Mouse (Mus musculus) liver, embryonic 15.5 days (tissue): Measurements from ENCODE around the gene Gpsm2. TPM values are rescaled to one million over a fixed set of nuclear protein-coding genes. Genes with fewer than 3 reads are reported as not detected.
"Not testable (repeated sequence)": the region's sequence is repeated elsewhere in the genome, so short reads cannot be mapped to it uniquely, and the experiment has no call there.

ENCODE experiments used
- ATAC-seq: fragments of 200-750 bp; cut with Nextera tagmentation; 2 replicates; pipeline ENCODE4 v1.8.0; 2017; ENCODE audit warnings: moderate number of reproducible peaks, mild to moderate bottlenecking, moderate library complexity; ENCODE audit not compliant: insufficient read depth
- H3K27ac ChIP-seq: fragments of 300-500 bp; sonication (generic); replicated peaks from 2 replicates; pipeline ENCODE4 v1.5.1; 2015; ENCODE audit warnings: mild to moderate bottlenecking, inconsistent platforms
- H3K27me3 ChIP-seq: fragments of 300-500 bp; sonication (generic); 2 replicates; pipeline ENCODE4 v1.6.1; 2015; ENCODE audit warnings: mild to moderate bottlenecking, inconsistent platforms
- H3K36me3 ChIP-seq: fragments of 300-500 bp; sonication (generic); replicated peaks from 2 replicates; pipeline ENCODE4 v1.6.1; 2015; ENCODE audit warnings: moderate library complexity, mild to moderate bottlenecking, inconsistent platforms
- H3K4me1 ChIP-seq: fragments of 300-500 bp; sonication (generic); replicated peaks from 2 replicates; pipeline ENCODE4 v1.6.1; 2015; ENCODE audit warnings: inconsistent platforms
- H3K4me2 ChIP-seq: fragments of 300-500 bp; sonication (generic); 2 replicates; pipeline ENCODE4 v1.6.1; 2015; ENCODE audit warnings: moderate library complexity, mild to moderate bottlenecking, inconsistent platforms
- H3K4me3 ChIP-seq: fragments of 300-500 bp; sonication (generic); replicated peaks from 2 replicates; pipeline ENCODE4 v1.5.1; 2015; ENCODE audit warnings: mild to moderate bottlenecking, inconsistent platforms
- H3K9ac ChIP-seq: fragments of 300-500 bp; sonication (generic); 2 replicates; pipeline ENCODE4 v1.6.1; 2015; ENCODE audit warnings: moderate library complexity, mild to moderate bottlenecking, inconsistent platforms
- H3K9me3 ChIP-seq: fragments of 300-500 bp; sonication (generic); replicated peaks from 2 replicates; pipeline ENCODE4 v1.6.1; 2016; ENCODE audit warnings: inconsistent platforms
- WGBS: fragments of 180-500 bp; shearing (Covaris S2); methylation state at CpG from one replicate; pipeline ENCODE4 v1.1.7; 2015; ENCODE audit warnings: mixed read lengths; ENCODE audit not compliant: insufficient replicate concordance; 5-methylcytosine and 5-hydroxymethylcytosine counted together
- polyA plus RNA-seq: library from polyadenylated mRNA; unstranded; fragments of >200 nt; fragmentation: Nextera tagmentation; extraction: Ambion mirVana; gene quantifications from 2 replicates; pipeline ENCODE4 v1.2.1, GENCODE M21; 2015

Gene Gpsm2
- polyA plus RNA-seq, 1 experiment from 2014 or later: 45.7 TPM

DNA sequence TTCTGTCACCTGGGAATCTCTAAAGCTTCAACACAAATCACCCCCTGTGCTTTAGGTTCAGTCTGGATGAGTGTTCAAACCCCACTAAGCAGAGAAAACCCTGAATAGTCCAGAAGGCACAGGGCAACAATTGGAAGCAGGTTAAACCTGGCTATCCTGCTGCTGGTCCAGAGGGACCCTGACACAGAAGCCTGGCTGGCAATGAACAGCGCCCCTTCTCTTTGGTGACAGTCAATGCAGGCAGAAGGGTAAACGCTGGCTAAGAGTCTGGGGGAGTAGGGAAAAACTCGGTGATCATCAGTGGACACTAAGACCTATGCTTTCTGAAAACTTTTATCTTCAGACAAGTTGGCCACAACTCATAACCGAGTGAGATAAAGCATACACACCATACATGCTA, 22.3 kb downstream of the Gpsm2 start:
- no peak overlapping the region for H3K27ac ChIP-seq
- no peaks in the 10 kb centered on the region for H3K27me3 ChIP-seq
- H3K4me3 ChIP-seq: no peak overlapping the region
- H3K4me1 ChIP-seq: peaks cover 8% of the 10 kb centered on the region; the same call in 1 of the 2 replicates
- H3K4me2 ChIP-seq: no peak overlapping the region
- 78% methylated on average over 4 of the region's 4 CpGs for WGBS
- ATAC-seq: no peak
- H3K9ac ChIP-seq: no peak overlapping the region
- no peaks in the 10 kb centered on the region for H3K9me3 ChIP-seq
- peaks cover 90% of the 10 kb centered on the region for H3K36me3 ChIP-seq

DNA sequence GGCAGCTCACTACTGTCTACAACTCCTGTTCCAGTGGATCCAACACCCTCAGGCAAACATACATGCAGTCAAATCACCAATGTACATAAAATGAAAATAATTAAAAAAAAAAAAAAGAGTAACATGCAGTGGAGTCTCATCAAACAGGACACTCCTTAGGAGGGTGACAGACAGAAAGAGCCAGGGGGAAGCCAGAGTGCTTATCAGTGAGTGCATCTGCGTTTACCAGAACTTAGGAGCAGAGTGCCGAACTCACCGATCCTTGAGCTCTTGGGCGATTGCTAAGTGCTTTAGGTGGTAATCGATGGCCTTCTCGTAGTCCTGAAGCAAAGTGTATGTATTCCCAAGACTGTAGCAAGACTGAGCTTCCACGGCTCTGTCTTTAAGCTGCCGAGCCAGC, 23.4 kb downstream of the Gpsm2 start:
- Histone ChIP-seq H3K27ac (no peak overlapping the region), H3K9ac (no peak overlapping the region), H3K4me1 (peaks cover 8% of the 10 kb centered on the region; the same call in 1 of the 2 replicates), H3K4me3 (no peak overlapping the region), H3K27me3 (no peaks in the 10 kb centered on the region), H3K36me3 (peaks cover 97% of the 10 kb centered on the region), H3K4me2 (no peak overlapping the region), H3K9me3 (no peaks in the 10 kb centered on the region)
- ATAC-seq: no peak
- 72% methylated on average over 8 of the region's 8 CpGs for WGBS

DNA sequence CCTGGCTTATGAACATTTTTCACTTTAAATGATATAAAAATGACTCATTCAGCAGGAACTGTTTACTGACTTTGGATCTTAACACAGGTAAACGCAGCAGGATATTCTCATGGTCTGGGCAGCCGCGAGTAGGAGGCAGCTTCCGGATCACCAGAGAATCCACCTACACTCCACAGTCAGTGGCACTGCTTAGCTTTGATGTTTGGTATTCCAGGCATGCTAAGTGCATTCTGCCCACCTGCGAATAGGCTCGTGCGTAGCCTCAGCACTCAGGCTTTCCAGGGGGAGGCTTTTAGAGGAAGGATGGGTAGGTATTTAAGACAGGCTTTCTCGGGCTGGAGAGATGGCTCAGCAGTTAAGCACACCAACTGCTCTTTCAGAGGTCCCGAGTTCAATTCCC, 27.8 kb downstream of the Gpsm2 start:
- no peak for ATAC-seq
- Histone ChIP-seq H3K27ac (no peak overlapping the region), H3K9ac (no peak overlapping the region), H3K27me3 (no peaks in the 10 kb centered on the region), H3K4me3 (no peak overlapping the region), H3K4me1 (peaks cover 8% of the 10 kb centered on the region; the same call in 1 of the 2 replicates), H3K4me2 (no peak overlapping the region), H3K36me3 (peaks cover 75% of the 10 kb centered on the region), H3K9me3 (no peaks in the 10 kb centered on the region)
- 83% methylated on average over 9 of the region's 9 CpGs for WGBS

DNA sequence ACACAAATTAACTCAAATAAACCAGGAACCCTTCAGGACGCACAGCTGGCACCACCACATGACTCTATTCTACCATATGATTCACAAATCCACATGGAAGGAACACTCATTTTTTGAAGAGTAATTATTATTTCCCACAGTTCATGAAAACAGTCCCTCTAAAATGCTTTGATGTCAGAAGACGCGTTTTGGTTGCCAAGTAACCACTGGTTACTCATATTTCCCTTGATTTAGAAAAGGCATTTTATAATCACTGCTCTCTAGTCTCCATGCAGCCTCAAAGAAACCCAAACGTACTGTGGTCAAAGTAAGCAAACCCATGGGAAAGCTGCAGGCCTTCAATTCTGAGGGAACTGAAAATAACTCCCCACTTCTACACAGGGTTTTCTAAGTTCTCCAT, 32.1 kb downstream of the Gpsm2 start:
- H3K4me3 ChIP-seq: no peak overlapping the region
- 84% methylated on average over 4 of the region's 4 CpGs for WGBS
- no peak for ATAC-seq
- no peak overlapping the region for H3K9ac ChIP-seq
- no peaks in the 10 kb centered on the region for H3K9me3 ChIP-seq
- H3K4me2 ChIP-seq: no peak overlapping the region
- peaks cover 76% of the 10 kb centered on the region for H3K36me3 ChIP-seq
- H3K4me1 ChIP-seq: no peaks in the 10 kb centered on the region
- H3K27ac ChIP-seq: no peak overlapping the region
- H3K27me3 ChIP-seq: no peaks in the 10 kb centered on the region

DNA sequence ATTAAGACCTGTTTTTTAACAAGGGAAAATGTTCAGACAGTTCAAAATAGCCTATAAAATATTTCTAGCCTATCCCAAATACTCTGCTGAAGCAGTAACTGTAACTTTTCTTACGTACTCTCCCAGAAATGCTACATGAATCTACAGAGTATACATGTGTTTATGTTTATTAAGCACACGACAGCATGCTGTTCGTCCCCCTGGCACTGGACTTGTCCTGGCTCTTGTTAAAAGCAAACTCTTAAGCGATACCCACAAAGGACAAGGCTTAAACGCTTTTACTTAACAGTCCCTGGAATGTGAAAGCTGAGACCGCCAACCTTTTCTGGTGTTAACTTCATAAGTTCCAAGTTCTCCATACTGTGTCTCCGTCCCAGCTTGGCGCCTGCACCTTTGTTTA, 32.7 kb downstream of the Gpsm2 start:
- H3K27ac ChIP-seq: no peak overlapping the region
- no peak for ATAC-seq
- H3K36me3 ChIP-seq: peaks cover 74% of the 10 kb centered on the region

DNA sequence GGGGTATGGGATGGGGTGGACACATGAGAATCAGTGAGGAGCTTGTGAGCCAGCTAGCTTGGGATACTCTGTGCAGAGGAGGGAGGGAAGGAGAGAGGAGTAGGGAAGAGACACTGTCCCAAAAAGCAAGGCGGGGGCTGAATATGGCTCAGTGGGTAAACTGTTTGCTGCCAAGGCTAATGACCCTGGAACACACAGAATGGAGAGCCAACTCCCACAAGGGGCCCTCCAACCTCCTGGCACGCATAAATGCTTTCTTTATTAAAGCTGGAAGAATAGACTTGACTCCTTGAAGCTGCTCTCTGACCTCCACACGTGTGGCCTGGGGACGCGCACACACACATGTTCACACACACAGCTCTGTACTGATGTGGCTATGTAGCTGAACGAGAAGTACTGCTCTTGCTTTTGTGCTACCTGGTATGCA, 33.1 kb downstream of the Gpsm2 start:
- Histone ChIP-seq H3K9ac (no peak overlapping the region), H3K9me3 (no peaks in the 10 kb centered on the region), H3K4me3 (no peak overlapping the region), H3K4me1 (no peaks in the 10 kb centered on the region), H3K36me3 (peaks cover 74% of the 10 kb centered on the region), H3K27ac (no peak overlapping the region), H3K27me3 (no peaks in the 10 kb centered on the region), H3K4me2 (no peak overlapping the region)
- ATAC-seq: no peak
- 92% methylated on average over 6 of the region's 6 CpGs for WGBS

More for the DNA sequence above, 32.7 kb downstream of the Gpsm2 start:
- H3K4me1 ChIP-seq: no peaks in the 10 kb centered on the region
- H3K4me3 ChIP-seq: no peak overlapping the region
- no peak overlapping the region for H3K9ac ChIP-seq
- WGBS: 90% methylated on average over 8 of the region's 8 CpGs
- H3K4me2 ChIP-seq: no peak overlapping the region
- H3K9me3 ChIP-seq: no peaks in the 10 kb centered on the region
- H3K27me3 ChIP-seq: no peaks in the 10 kb centered on the region

DNA sequence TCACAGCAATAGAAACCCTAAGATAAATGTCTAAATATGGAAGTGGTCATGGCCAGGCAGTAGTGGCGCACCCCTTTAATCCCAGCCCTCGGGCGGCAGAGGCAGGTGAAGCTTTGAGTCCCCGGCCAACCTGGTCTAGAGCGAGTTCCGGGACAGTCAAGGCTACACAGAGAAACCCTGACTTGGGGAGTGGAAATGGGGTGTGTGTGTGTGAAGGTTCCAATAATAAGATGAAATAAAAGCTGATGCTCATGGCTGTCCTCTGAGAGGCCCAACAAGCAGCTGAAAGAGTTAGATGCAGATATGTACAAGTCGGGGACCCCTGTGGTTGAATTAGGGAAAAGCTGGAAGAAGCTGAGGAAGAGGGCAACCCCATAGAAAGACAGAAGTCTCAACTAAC, 36.4 kb downstream of the Gpsm2 start:
- Histone ChIP-seq H3K9me3 (no peaks in the 10 kb centered on the region), H3K9ac (no peak overlapping the region), H3K27ac (no peak overlapping the region), H3K4me2 (no peak overlapping the region), H3K4me3 (no peak overlapping the region), H3K4me1 (no peaks in the 10 kb centered on the region), H3K27me3 (no peaks in the 10 kb centered on the region), H3K36me3 (peaks cover 95% of the 10 kb centered on the region)
- ATAC-seq: no peak
- 93% methylated on average over 7 of the region's 7 CpGs for WGBS

DNA sequence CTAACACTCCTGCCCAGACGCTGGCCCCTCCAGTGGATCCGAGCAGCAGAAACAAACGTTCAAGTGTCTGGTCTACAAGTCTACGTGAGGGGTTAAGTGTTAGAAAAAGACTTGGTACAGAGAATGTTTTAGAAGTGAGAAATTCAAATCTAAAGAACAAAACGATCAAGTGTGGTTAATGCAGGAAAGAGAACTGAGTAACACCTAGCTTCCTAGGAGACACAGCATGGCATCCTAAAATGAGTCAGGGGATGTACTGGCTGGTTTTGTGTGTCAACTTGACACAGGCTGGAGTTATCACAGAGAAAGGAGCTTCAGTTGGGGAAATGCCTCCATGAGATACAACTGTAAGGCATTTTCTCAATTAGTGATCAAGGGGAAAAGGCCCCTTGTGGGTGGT, 38.5 kb downstream of the Gpsm2 start:
- H3K9ac ChIP-seq, H3K27me3 ChIP-seq, ATAC-seq, H3K27ac ChIP-seq, H3K4me3 ChIP-seq, H3K9me3 ChIP-seq, H3K4me2 ChIP-seq, H3K4me1 ChIP-seq: not testable (repeated sequence)
- WGBS: 82% methylated on average over 5 of the region's 5 CpGs
- H3K36me3 ChIP-seq: peaks cover 96% of the 10 kb centered on the region

DNA sequence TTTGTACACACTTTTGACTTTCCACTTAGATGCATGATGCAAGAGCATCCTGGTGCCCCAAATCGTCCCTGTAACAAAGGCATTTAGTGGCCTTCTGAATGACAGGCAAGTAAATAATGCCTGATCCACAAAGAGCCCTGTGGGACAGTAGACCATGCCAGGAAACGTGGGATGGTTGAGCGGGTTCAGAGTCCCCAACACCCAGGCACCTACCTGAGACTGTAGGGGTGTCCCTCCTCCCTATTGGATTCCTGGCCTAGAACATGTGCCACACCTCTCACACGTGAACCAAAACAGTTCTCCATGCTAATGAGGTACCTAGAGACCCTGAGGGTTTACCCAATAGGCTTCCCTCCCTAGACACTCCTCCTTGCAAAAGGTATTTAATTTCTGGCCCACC, 41.1 kb downstream of the Gpsm2 start:
- Histone ChIP-seq H3K9me3 (no peaks in the 10 kb centered on the region), H3K4me1 (no peaks in the 10 kb centered on the region), H3K36me3 (peaks cover 98% of the 10 kb centered on the region), H3K4me2 (no peak overlapping the region), H3K9ac (no peak overlapping the region), H3K27me3 (no peaks in the 10 kb centered on the region), H3K4me3 (no peak overlapping the region), H3K27ac (no peak overlapping the region)
- 81% methylated on average over 4 of the region's 4 CpGs for WGBS
- peak; percentile 58 for ATAC-seq

DNA sequence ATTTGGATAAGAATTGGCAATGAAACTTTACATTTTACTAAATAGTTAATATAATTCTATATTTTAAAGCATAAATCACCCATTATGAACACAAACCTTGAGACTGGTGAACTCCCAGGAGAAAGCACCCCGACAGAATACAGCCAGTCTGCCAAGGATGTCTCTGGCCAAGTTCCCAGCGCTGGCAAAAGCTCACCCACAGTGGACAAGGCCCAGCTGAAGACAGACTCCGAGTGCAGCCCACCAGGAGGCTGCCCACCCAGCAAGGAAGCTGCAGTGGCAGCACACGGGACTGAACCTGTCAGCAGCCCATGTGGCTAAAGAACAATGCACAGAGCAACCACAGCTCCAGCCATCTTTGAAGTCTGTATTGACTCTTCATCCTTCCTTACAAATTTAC, 45.5 kb downstream of the Gpsm2 start:
- ATAC-seq: no peak
- WGBS: 80% methylated on average over 4 of the region's 4 CpGs
- Histone ChIP-seq H3K4me2 (no peak overlapping the region), H3K4me1 (no peaks in the 10 kb centered on the region), H3K4me3 (no peak overlapping the region), H3K36me3 (peaks cover 92% of the 10 kb centered on the region), H3K27me3 (no peaks in the 10 kb centered on the region), H3K27ac (no peak overlapping the region), H3K9ac (no peak overlapping the region), H3K9me3 (no peaks in the 10 kb centered on the region)

DNA sequence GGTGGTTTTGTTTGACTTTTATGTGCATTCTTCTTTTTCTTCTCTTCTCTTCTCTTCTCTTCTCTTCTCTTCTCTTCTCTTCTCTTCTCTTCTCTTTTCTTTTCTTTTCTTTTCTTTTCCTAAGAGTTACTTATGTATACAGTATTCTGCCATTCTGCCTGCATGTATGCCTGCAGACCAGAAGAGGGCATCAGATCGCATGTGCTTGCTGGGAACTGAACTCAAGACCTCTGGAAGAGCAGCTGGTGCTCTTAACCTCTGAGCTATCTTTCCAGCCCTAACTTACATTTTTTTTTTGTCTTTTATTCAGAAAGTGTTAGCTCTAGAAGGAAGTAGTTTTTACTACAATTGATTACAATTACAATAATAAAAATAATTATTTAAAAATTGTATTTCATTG, 61.2 kb downstream of the Gpsm2 start:
- 81% methylated on average over 1 of the region's 1 CpGs for WGBS
- Histone ChIP-seq H3K4me1 (no peaks in the 10 kb centered on the region), H3K36me3 (peaks cover 59% of the 10 kb centered on the region), H3K27me3 (no peaks in the 10 kb centered on the region), H3K27ac (no peak overlapping the region), H3K4me3 (no peak overlapping the region), H3K9ac (no peak overlapping the region), H3K4me2 (no peak overlapping the region), H3K9me3 (no peaks in the 10 kb centered on the region)
- ATAC-seq: no peak

DNA sequence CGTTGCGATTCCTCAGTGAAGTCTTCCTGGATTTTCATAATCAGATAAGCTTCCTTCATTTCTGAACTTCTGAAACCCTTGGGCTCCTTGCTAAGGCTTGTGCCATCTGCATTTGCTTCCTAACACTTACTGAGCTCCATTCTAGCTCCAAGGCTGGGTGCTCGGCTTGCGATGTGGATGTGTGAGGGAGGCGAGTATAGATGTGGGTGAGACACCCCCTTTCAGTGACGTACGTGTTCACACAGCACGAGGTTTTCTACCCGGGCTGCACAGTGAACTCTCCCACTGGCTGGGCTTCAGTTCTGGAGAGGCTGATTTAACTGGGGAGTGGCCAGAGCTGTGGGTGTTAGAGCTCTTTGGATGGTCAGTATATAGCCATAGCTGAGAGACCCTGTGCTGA, 63.5 kb downstream of the Gpsm2 start:
- no peak overlapping the region for H3K9ac ChIP-seq
- H3K4me2 ChIP-seq: no peak overlapping the region
- 80% methylated on average over 9 of the region's 9 CpGs for WGBS
- no peak for ATAC-seq
- H3K4me3 ChIP-seq: no peak overlapping the region
- peaks cover 35% of the 10 kb centered on the region for H3K36me3 ChIP-seq
- no peaks in the 10 kb centered on the region for H3K9me3 ChIP-seq
- peaks cover 14% of the 10 kb centered on the region for H3K4me1 ChIP-seq
- no peaks in the 10 kb centered on the region for H3K27me3 ChIP-seq
- H3K27ac ChIP-seq: no peak overlapping the region
